Mouse (Mus musculus) frontal cortex, adult (tissue): ENCODE data around the gene Kcng4.
A peak's percentile ranks its signal among the peaks of the same experiment; 100 is the strongest.

ENCODE experiments used
- ATAC-seq: cut with Nextera tagmentation; 2 replicates; pipeline ENCODE4 v1.9.2; 2017; ENCODE audit warnings: mild to moderate bottlenecking, moderate library complexity, mixed read lengths; ENCODE audit not compliant: low TSS enrichment

The Kcng4 gene

GRCm38 (mm10) chr8:119635378-119635777, at the start of gene Kcng4:
Gene Kcng4 (minus strand): TSS chr8:119635680.
- no peak for ATAC-seq

GRCm38 (mm10) chr8:119679184-119679583, 43.7 kb upstream of the Kcng4 start:
- ATAC-seq: no peak

GRCm38 (mm10) chr8:119678138-119678843, 42.8 kb upstream of the Kcng4 start:
- ATAC-seq: no peak

GRCm38 (mm10) chr8:119676389-119676788, 40.9 kb upstream of the Kcng4 start:
- ATAC-seq: peak; percentile 93

GRCm38 (mm10) chr8:119675457-119675856, 40.0 kb upstream of the Kcng4 start:
- no peak for ATAC-seq

GRCm38 (mm10) chr8:119673976-119674555, 38.6 kb upstream of the Kcng4 start:
- ATAC-seq: no peak

- ATAC-seq: no peak
Measured at GRCm38 (mm10) chr8:119670419-119671091, 35.1 kb upstream of the Kcng4 start.

GRCm38 (mm10) chr8:119669284-119669683, 33.8 kb upstream of the Kcng4 start:
- no peak for ATAC-seq

- no peak for ATAC-seq
Measured at GRCm38 (mm10) chr8:119668447-119668846, 33.0 kb upstream of the Kcng4 start.

- ATAC-seq: no peak
Measured at GRCm38 (mm10) chr8:119666219-119666951, 30.9 kb upstream of the Kcng4 start, which contains the start of gene Wfdc1. Gene Wfdc1 (plus strand): TSS chr8:119666365.

GRCm38 (mm10) chr8:119665270-119665669, 29.8 kb upstream of the Kcng4 start:
- ATAC-seq: no peak

GRCm38 (mm10) chr8:119663440-119663839, 28.0 kb upstream of the Kcng4 start:
- no peak for ATAC-seq

GRCm38 (mm10) chr8:119661892-119662291, 26.4 kb upstream of the Kcng4 start:
- no peak for ATAC-seq

GRCm38 (mm10) chr8:119661081-119661480, 25.6 kb upstream of the Kcng4 start:
- ATAC-seq: no peak

GRCm38 (mm10) chr8:119656709-119657464, 21.4 kb upstream of the Kcng4 start:
- no peak for ATAC-seq

- no peak for ATAC-seq
Measured at GRCm38 (mm10) chr8:119651324-119651723, 15.8 kb upstream of the Kcng4 start.

- no peak for ATAC-seq
Measured at GRCm38 (mm10) chr8:119646846-119647245, 11.4 kb upstream of the Kcng4 start.

GRCm38 (mm10) chr8:119646197-119646596, 10.7 kb upstream of the Kcng4 start:
- ATAC-seq: no peak

GRCm38 (mm10) chr8:119644981-119645597, 9.6 kb upstream of the Kcng4 start:
- ATAC-seq: no peak

GRCm38 (mm10) chr8:119644429-119644960, 9.0 kb upstream of the Kcng4 start:
- ATAC-seq: no peak

GRCm38 (mm10) chr8:119642960-119643359, 7.5 kb upstream of the Kcng4 start:
- ATAC-seq: no peak
